Mouse (Mus musculus) v-Abl transformed pro-B cells (cell line): Measurements from ENCODE around the gene Esrrg.

ENCODE experiments used
- in situ Hi-C, 2 experiments: fragments of 400-800 bp; cut with MboI; formaldehyde crosslinking; loops; one replicate each; pipeline ENCODE4 v1.15.1; 2025; ENCODE audit not compliant: unreplicated experiment in 2 of 2

Gene Esrrg

DNA sequence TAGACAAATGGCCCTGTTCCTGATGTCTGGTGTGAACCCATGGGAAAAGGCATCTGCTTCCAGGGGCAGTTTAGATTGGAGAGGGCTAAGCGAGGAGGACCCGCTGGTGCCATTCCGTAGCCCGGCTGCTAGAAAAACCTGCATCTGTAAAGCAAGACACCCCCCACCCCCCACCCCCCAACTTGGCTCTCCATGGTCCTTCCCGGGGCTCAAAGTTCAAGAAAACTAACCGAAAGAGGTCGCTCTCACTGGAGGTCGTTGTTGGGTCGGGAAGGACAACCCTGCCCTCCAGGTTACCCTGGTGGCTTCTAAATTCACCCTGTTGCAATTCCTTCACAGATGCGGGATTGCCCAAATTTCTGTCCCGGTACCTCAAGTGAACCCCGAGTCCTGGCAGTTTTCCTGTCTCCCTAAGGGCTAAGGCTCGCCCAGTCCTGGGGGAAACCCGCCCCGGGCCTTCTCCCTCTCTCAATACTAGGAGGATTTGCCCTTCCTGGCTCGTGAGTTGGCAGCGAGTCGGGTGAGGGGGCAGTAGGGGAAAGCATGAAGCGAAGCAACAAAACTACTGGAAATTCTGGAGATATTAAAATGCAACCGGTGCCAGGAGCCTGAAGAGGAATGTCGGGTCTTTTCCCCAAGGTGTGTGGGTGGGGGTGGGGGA lies at the start of gene Esrrg:
Esrrg (plus strand) TSS at position 531 of the 661 bp plus-strand sequence.
- in situ Hi-C loops = no loop called here

DNA sequence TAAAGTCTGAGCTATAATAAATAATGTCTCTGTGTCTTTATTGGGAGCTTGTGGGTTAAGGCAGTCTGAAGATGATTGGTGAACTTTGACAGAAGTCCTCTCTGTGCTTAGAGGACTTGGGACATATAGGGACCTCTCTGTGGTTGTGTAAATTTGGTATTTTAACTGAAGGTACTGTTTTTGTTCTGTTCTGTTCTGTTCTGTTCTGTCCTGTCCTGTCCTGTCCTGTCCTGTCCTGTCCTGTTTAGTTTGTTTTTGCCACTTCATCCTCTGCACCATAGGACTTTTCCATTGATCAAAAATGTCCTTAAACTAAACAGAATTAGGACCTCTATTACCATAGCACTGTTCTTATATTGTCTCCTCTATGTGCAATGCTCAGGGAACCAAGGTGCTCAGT lies 24.6 kb upstream of the Esrrg start:
- in situ Hi-C loops = no loop called here

GRCm38 (mm10) chr1:187586541-187587075 lies 22.0 kb upstream of the Esrrg start:
- in situ Hi-C loops = no loop called here

DNA sequence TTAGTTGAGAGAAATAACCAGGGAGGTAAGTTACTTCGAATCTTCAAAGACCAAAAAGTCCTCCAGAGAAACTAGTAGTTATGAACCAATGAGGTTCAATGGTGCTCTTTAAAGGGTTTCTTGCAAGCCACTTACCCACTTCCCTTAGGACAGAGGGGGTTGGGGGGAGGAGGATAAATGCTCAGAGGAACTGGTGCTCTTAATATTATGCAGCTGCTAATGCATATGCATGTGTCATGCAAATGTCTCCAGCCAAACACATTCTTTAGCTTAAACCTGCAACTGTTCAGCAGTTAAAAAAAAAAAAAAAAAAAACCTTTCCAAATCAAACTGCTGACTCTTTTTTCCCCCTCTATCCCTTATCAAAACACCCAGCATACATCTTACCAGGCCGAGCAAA lies 5.6 kb upstream of the Esrrg start:
- in situ Hi-C loops = no loop called here

GRCm38 (mm10) chr1:187604063-187604484 lies 4.5 kb upstream of the Esrrg start:
- in situ Hi-C loops = no loop called here

GRCm38 (mm10) chr1:187604691-187605310 lies 3.8 kb upstream of the Esrrg start:
- in situ Hi-C loops = no loop called here

GRCm38 (mm10) chr1:187605391-187606270 lies 3.0 kb upstream of the Esrrg start:
- in situ Hi-C loops = no loop called here

GRCm38 (mm10) chr1:187606271-187607040 lies 2.1 kb upstream of the Esrrg start:
- in situ Hi-C loops = no loop called here

- in situ Hi-C loops = no loop called here
These were observed 1.2 kb upstream of the Esrrg start for GRCm38 (mm10) chr1:187607065-187608047.

GRCm38 (mm10) chr1:187609021-187609852 lies 646 bp downstream of the Esrrg start:
- in situ Hi-C loops = no loop called here

DNA sequence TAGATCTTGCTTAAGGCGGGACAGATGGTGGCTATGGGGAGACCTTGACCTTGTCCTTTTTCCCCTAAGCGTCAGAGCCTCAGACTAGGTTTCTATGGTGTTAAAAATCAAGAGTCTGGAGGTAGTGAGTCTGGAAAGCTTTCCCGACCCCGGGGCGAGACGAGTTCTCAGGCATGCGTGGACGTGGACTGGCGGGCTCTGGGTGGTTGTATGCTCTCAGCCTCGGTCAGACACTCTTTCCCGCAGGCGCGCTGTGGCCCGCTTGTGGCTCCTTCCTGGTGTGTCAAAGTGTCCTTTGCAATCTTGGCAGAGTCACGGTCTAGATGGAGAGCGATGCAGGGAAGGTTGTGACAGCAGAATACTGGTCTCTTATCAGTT lies 1.3 kb downstream of the Esrrg start:
- in situ Hi-C loops = no loop called here

DNA sequence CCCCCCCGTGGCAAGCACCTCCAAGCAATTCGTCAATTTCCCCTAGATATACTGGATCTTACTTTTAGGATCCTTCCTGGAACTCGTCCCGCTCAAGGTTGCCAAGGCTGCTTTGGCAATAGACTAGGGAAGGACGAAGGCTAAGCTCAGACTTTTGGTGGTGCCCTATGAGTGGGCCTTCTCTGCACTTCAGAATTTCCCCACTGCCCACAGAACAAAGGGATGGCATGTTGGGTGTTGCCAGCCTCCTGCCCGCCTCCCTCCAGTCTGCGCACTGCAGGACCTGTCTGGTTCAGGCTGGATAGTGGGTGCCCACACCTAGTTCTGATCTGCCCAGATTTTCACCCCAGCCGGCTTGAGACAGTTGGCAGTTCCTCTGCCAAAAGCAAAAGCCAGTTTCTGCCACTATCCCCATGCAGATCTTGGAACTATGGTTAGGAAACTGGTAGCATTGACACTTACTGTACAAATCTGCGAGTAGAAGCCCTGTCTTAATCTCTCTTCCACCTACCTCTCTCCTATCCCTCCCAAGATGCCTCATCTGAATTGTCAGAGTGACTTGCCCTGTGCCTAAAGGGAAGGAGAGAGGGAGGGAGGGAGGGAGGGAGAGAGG lies 1.9 kb downstream of the Esrrg start:
- in situ Hi-C loops = no loop called here

GRCm38 (mm10) chr1:187611925-187612324 lies 3.3 kb downstream of the Esrrg start:
- in situ Hi-C loops = no loop called here

- in situ Hi-C loops = no loop called here
These were observed 4.7 kb downstream of the Esrrg start for GRCm38 (mm10) chr1:187613277-187613676.

- in situ Hi-C loops = no loop called here
These were observed 15.4 kb downstream of the Esrrg start for GRCm38 (mm10) chr1:187623981-187624380.

GRCm38 (mm10) chr1:187630361-187630760 lies 21.8 kb downstream of the Esrrg start:
- in situ Hi-C loops = no loop called here

DNA sequence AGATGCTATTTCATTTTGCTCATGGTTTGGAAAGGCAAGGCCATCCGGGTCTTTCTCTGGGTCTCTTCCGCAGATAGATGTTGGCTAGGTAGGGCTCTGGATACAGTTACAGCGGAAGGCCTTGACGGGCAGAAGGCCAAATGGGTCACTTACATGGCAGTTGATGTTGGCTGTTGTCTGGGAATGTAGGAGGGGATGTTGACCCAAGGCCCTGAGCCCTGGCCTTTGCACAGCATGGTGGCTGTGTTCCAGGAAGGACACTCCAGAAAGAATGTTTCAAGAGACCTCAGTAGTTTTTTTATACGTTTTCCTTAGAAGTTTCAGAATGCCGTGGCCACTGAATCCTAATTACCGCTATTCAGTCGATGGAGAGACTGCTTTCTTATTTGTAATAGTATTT lies 22.9 kb downstream of the Esrrg start:
- in situ Hi-C loops = no loop called here

GRCm38 (mm10) chr1:187645258-187645657 lies 36.7 kb downstream of the Esrrg start:
- in situ Hi-C loops = no loop called here
